Mouse (Mus musculus): Measurements from ENCODE around the gene Stxbp4. TPM values are rescaled to one million over a fixed set of nuclear protein-coding genes. Genes with fewer than 3 reads are reported as not detected.

The Stxbp4 gene
- total RNA-seq, 2 experiments from 2014 or later: 14.8 to 16.8 TPM

DNA sequence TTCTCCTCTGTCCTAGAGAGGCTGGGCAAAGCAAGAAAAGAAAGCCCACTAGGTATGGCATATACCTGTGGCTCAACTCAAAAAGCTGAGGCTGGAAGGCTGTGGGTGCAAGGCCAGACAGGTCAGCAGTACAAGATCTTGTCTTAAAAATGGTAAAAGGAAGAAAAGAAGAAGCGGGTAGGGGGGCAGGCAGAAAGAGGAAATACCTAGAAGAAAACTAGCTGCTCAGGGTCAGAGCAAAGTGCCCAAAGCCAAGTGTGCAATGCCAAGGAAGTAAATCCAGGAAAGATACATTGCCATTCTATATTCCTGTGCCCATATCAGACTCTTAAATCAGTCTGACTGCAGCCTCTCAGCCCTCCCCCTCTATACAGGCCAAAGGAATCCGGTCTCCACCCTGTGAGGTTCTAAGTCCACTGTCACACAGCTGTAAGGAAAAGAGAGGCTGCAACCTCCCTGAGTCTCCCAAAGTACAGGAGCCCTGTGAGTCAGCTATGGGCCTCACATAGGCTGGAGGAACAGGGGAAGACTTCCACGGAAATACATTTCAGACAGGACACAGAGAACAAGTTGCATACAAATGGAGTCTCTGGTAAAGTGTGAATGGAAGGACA, 28.4 kb upstream of the Stxbp4 start:
- no peak for TF ChIP-seq CTCF (IDR thresholded peaks at IDR 0.05)
- H3K4me3 ChIP-seq: no peak overlapping the region
- H3K27ac ChIP-seq: no peak overlapping the region
- intact Hi-C loops (cut with DNase I): no loop called here
- no peak for DNase-seq

DNA sequence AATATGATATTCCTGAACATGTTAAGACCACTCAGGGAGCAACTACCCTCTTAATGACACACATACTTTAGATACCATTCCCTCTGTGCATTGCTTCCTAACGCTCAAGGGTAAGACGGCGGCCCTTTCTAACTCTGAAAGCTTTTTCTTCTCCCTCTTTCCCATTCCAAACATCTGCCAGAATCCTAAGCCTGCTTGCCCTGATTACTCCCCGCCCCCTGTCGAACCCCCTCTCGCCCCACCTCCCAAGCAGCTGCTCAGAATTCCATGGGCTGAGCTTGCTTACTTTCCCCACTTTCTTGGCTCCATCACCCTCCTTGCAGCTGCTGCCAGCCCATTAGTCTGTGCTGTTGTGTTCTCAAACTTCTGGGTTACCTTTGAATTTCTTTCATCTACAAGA, 27.3 kb upstream of the Stxbp4 start:
- H3K27ac ChIP-seq: no peak overlapping the region
- DNase-seq: peak; percentile 30
- H3K4me3 ChIP-seq: no peak overlapping the region
- intact Hi-C loops (cut with DNase I): no loop called here
- no peak for TF ChIP-seq CTCF (IDR thresholded peaks at IDR 0.05)

DNA sequence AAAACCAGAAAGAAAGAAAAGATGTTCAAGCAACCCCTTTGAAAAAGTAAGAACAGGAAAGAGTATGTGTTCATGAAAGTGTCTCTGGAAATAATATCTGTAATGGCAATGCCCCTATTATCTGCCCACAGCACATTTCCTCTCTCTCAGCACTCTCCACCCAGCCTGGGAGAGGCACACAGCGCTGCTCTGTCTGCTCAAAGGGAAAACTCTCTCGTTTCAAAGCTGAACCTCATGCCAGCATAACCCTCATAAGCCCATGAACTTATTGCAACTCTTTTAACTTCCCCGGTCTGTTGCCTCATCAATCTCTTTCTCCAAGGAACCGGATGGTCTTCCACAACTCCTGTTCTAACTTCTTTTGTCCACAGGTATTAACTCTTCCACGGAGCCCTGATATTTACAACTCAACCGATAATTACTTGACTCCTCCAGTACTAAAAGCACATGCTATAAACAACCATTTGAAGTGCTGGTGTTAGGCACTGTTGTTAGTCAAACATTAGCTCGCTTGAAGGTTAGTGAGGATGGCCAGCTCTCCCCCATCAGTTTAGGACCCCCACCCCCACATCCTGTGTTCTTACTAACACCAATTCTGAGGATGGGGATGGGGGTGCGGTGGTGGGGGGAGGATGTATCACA, 26.6 kb upstream of the Stxbp4 start:
- H3K4me3 ChIP-seq: no peak overlapping the region
- no peak for TF ChIP-seq CTCF (IDR thresholded peaks at IDR 0.05)
- DNase-seq: no peak
- intact Hi-C loops (cut with DNase I): no loop called here
- H3K27ac ChIP-seq: no peak overlapping the region; the same call in 1 of the 2 replicates

DNA sequence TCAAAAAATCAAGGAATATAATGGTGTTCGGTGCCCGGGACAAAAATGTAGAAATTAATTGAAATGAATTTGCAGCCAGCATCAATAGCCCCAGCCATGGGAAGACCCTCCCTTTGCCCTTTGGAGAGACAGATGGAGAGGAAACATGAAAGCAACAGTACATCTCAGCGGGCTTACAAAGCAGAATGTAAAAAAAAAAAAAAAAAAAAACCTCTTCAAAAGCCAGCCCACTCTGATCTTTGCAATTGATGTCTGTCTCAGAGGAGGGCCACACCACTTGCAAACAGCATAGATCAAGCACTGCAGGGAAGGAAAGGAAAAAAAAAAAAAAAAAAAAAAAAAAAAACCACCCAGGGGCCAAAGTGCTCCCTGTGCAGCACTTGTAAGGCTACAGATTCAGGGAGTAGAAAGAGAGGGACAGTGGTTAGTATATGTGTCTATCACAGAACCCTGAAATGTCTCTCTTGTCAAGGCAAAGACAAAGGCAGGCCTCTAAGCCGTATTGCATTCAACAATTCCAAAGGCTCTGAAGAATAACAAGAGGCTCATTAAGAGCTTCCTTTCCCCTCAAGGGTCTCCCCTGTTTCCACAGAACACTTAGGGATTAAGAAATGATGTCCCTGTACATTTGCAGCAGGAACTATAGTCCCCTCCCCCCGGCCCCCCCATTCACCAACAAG, 25.9 kb upstream of the Stxbp4 start:
- Histone ChIP-seq H3K27ac (no peak overlapping the region), H3K4me3 (no peak overlapping the region)
- intact Hi-C loops (cut with DNase I): no loop called here
- no peak for DNase-seq
- TF ChIP-seq CTCF (IDR thresholded peaks at IDR 0.05): no peak

DNA sequence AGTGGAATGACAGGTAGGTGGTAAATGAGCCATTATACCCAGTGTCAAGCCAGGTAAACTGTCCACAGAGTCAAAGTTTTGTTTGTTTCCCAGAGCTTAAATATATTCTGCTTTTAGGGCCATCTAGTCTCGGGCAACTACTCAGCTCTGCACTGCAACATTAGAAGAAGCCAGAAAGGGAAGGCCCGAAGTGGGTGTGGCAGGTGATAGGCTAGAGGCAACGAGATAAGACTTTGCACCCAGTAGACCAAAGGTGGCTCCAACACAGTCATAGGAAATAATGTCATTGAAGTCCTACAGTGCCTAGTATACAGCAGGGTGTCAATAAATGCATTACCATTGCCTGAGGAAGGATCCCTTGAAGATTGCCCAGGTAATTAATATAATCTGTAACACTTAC, 25.2 kb upstream of the Stxbp4 start:
- no peak overlapping the region for H3K27ac ChIP-seq

DNA sequence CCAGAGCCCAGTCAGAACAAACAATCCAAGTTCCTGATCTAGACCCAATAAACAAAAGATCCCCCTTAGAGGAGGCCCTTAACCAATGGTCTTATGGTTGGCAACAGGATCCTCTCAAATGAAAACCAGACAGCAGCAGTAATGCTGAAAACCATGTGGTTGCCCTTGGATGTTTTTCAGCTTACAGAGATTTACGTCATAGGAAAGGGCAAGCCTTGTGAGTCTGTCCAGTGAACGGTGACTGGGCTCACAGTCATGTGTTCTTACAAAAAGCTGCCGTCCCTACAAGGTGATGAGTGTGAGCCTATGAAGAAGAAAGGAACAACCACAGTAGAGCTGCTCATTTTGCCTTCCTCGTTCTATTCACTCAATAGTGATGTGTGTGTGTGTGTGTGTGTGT, 22.8 kb upstream of the Stxbp4 start:
- no peak for TF ChIP-seq CTCF (IDR thresholded peaks at IDR 0.05)
- Histone ChIP-seq H3K4me3 (no peak overlapping the region), H3K27ac (no peak overlapping the region)
- intact Hi-C loops (cut with DNase I): no loop called here
- DNase-seq: no peak

More for the DNA sequence above, 25.2 kb upstream of the Stxbp4 start:
- H3K4me3 ChIP-seq: no peak overlapping the region
- no peak for TF ChIP-seq CTCF (IDR thresholded peaks at IDR 0.05)
- no peak for DNase-seq
- intact Hi-C loops (cut with DNase I): no loop called here

DNA sequence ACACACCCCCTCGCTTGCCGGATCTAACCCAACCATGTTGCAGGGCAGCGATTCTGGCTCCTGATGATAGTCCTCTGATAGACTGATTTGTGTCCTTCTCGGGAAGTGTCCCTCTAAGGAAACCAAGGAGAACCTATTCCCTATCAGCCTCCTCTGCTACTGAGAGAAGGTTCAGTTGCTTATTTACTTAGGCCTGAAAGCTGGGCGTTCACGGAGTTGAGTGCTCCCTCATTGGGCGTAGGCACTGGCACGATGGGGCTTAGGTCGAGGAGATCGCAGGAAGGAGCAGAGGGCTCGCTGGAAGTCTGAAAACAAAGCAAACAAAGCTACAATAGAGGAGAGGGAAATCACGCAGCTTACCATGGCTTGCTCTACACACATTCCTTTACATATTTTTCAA, 19.6 kb upstream of the Stxbp4 start:
- DNase-seq: no peak
- intact Hi-C loops (cut with DNase I): no loop called here
- Histone ChIP-seq H3K27ac (no peak overlapping the region), H3K4me3 (no peak overlapping the region)
- no peak for TF ChIP-seq CTCF (IDR thresholded peaks at IDR 0.05)

DNA sequence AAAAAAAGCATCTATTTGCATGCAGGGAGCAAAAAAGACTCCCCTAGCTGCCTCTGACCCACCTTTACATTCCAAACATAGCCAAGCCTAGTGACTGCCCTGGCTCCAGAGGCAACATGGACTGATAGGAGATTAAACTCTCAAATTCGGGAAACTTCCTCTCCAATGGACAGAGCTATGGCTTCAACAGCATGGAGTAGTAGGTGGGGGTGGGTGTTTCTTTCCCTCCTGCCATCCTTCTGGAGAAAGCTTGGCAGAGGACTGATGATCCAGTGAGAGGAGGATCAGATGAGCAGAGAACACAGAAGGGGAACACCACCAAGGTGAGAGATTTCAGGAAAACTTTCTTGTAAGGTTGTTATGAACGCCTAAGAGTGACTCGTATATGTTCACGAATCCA, 14.7 kb upstream of the Stxbp4 start:
- intact Hi-C loops (cut with DNase I): no loop called here
- no peak for DNase-seq
- TF ChIP-seq CTCF (IDR thresholded peaks at IDR 0.05): no peak
- Histone ChIP-seq H3K4me3 (no peak overlapping the region), H3K27ac (no peak overlapping the region)

DNA sequence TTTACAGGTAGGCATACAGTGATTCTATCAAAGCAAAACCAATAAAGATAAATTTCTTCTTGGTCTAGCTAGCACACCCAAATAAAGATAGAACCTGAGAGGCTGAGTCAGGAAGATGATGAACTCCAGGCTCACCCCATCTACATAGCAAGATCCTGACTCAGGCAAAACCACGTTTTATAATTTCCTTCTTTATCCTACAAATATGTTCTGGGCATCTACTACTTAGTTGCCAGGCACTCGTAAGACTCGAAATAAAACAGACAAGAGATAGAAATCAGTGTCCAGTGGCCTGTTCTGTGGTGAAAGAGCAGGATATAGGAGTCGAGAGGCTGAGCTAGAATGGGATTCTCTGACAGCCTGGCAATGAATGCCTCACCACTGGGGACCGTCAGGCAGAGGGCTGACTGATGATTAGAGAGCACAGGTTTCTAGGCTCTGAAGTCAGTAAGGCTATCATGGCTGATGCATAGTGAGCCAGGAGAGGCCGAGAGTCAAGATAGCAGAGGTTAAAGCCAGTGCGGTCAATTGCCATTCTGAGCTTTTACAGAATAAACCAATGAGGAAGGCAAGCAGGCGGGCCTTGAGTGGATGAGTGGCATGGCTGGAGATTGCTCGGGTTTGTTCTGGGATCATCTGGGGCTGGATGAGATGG, 12.5 kb upstream of the Stxbp4 start:
- H3K27ac ChIP-seq: no peak overlapping the region
- TF ChIP-seq CTCF (IDR thresholded peaks at IDR 0.05): no peak
- intact Hi-C loops (cut with DNase I): no loop called here
- no peak for DNase-seq
- no peak overlapping the region for H3K4me3 ChIP-seq

DNA sequence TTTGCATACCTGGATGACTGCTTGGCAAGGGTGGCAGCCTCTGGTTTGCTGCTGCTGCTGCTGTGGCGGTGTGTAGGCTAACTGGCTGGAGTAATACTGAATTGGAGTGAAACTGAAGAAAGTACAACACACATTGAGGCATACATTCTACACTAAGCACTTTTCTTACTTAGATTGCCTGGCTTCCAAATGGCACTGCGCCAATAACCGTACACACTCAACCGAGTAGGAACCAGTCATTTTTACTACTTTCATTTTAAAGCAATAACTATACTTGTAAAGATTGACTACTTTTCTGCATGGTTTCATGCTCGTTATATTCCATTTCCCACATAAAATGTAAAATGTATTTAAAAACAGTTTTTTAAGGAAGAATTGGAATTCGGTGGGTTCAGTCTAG, 11.9 kb upstream of the Stxbp4 start:
- no peak for DNase-seq
- Histone ChIP-seq H3K4me3 (no peak overlapping the region), H3K27ac (no peak overlapping the region)
- intact Hi-C loops (cut with DNase I): no loop called here
- TF ChIP-seq CTCF (IDR thresholded peaks at IDR 0.05): no peak

DNA sequence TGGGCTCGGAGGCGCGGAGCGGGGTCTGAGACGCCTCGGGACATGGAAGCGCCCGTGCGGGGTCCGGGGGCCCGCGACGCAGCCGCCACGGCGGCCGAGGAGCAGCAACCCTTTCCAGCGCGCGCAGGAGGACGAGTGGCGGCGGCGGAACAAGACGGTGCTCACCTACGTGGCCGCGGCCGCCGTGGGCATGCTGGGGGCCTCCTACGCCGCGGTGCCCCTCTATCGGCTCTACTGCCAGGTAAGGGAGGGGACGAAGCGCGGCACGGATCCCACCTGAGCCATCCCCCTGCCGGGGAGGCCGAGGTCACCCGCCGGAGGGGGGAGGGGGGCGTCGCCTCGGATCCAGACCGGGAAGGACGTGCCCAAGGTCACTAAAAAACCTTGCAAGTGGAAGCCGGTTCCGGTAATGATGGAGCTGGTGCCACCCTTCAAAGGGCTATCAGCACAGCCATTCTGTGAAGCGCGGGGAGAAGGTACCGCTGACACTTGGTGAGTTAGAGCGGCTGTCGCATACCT, 487 bp upstream of the Stxbp4 start:
- Histone ChIP-seq H3K27ac (peak overlapping the region; percentile 97), H3K4me3 (peak overlapping the region; percentile 94)
- intact Hi-C loops (cut with DNase I): no loop called here
- DNase-seq: peak; percentile 67
- no peak for TF ChIP-seq CTCF (IDR thresholded peaks at IDR 0.05)

DNA sequence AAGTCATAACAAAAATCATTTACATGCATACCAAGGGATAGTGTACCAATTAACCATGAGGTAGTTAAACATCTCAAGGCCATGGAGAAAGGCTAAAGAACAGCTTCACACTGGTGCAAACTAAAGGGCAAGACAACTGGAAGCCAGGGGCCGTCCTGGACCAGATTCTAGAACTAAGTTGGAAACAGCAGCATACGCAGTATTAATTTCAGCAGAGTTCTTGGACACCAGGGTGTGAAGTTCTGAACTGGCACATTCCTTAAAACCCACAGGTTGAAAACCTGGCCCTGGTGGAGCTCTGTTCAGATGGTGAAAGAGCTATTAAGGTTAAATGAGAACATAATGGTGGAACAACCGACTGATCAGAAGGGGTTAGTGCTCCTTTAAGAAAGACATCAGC, 3.2 kb downstream of the Stxbp4 start:
- H3K4me3 ChIP-seq: peak overlapping the region; percentile 15; the same call in 1 of the 2 replicates
- no peak for TF ChIP-seq CTCF (IDR thresholded peaks at IDR 0.05)
- peak overlapping the region; percentile 97 for H3K27ac ChIP-seq
- intact Hi-C loops (cut with DNase I): no loop called here
- peak; percentile 62 for DNase-seq

DNA sequence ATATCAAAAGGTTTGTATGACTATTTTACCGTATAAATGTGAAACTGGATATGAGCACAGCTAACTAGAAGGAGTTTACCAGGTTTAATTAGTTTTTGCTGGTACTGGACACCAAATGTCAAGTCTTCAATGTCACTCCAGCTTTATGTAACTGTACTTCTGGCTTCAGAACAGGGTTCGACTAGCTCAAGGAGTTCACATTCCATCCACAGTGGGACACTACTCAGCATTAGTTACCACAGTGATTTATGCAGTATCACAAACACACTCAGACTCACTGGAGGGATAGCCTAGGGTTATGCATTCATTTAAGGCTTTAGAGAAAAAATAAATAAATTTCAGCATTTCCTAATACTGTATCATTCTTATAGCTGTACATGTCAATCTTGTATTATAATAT, 5.4 kb downstream of the Stxbp4 start:
- peak; percentile 39 for TF ChIP-seq CTCF (IDR thresholded peaks at IDR 0.05)
- Histone ChIP-seq H3K4me3 (no peak overlapping the region), H3K27ac (peak overlapping the region; percentile 97)
- intact Hi-C loops (cut with DNase I): no loop called here
- DNase-seq: no peak

Data from gastrocnemius, adult 2 months (tissue).